Mouse (Mus musculus): ENCODE results near the gene Ms4a1. TPM values are rescaled to one million over a fixed set of nuclear protein-coding genes. Genes with fewer than 3 reads are reported as not detected.

Gene Ms4a1
- polyA plus RNA-seq (2014; fragmentation: Illumina TruSeq; extraction: RNeasy Lipid Tissue Mini Kit (QIAGEN cat#74804); ENCODE audit: low read depth, low replicate concordance) = 0.27 TPM

DNA sequence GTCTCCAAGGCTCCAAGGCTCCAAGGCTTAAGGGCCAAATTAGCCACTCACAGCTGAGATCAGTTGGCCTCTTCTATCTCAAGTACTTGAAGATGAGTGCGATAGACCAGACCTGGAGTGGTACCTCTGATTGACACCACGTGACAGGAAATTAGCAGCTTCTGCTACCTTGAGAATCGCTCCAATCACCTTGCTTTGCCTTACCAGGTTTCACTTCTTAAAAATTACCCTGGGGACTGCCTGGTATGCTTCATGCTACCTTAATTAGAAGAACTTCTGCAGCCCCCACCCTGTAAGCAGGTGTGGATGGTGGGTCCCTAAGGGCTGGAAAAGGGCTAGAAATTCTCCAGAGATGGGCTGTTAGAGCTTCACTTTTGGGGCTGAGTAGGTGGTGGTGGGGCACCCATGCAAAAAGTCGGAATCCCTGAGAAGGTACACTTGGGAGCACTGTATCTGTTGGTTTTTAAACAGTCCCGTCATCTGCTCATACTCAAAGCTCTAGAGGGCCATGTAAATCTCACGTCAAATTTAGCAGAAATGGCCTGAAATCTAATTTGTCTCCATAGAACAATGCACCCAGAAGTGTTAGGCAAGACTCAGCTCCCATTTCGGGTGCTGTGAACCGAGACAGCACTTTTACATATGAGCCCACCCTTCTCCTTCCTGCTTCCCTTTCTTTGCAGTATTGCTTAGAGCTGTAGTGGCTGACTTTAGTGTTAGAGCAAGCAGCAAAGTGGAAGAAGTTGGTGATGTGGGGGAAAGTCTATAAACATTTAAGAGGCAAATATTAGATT lies at the start of gene Ms4a1:
Ms4a1 (minus strand) TSS at position 190 of the 794 bp plus-strand sequence.

DNA sequence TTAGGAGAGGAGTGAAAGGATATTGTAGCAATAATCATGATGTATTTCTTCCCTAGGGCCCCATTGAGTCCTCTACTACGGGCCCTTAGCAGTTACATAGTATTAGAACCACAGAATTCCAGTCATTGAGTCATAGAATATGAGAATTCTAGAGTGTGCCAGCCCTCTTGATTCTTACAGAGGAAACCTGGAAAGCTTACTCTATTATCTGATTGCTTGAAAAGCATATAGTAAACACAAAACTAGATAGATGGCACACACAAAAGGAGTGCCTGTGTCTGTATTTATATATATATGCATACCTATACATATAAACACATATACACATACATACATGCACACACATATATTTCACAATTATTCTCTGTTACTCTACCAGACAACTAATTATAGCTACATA lies 48.3 kb upstream of the Ms4a1 start, which contains the start of gene Ms4a14:
Ms4a14 (minus strand) TSS at position 101 of the 400 bp plus-strand sequence.

DNA sequence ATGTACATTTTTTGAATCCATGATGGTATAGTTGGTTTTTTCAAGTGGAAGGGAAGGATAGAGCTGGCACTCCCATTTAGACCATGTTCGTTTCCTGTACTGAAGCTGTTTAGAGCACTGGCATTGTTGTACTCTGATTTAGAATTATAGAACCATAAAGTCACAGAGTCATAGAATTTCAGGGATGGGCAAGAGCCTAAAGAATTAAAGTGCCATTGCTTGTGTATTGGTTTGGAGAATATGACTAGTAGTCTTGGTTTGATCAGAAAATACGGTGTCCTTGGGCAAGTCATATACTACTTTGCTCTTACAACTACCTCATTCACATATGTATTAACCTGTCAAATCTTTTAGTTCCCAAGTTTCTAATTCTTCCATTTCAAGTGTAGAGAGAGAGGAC lies 17.7 kb upstream of the Ms4a1 start, which contains the start of gene Ms4a5:
Ms4a5 (minus strand) TSS at position 101 of the 400 bp plus-strand sequence.

DNA sequence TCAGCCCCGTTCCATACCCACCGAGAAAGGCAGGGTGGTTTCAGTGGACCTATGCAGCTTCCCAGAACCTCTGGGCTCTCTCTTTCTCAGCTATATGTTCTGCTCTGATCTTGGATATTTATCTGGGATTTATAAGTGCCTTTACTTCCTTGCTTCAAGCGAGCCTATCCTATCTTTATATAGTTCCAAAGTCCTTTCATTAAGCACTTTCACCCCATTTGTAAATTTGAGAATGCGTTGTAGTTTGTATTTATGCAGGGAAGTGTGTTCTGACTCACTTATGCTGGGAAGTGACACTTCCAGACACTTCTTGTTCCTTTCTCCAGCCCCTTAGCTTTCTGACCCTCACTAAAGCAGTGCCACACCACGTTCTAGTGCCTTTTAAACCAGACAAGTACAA lies 33.7 kb downstream of the Ms4a1 start, which contains the start of gene Ms4a12:
Ms4a12 (minus strand) TSS at position 101 of the 400 bp plus-strand sequence.

Other genes with a start within 250 kb of the Ms4a1 start
- not detected for gene Ms4a18, start 248.2 kb downstream of the Ms4a1 start, polyA plus RNA-seq (2014; fragmentation: Illumina TruSeq; extraction: RNeasy Lipid Tissue Mini Kit (QIAGEN cat#74804); ENCODE audit: low read depth, low replicate concordance)
- gene Ms4a8a, start 185.1 kb downstream of the Ms4a1 start, polyA plus RNA-seq (2014; fragmentation: Illumina TruSeq; extraction: RNeasy Lipid Tissue Mini Kit (QIAGEN cat#74804); ENCODE audit: low read depth, low replicate concordance) = 5.2 TPM
- 4.1 TPM for gene 1700017D01Rik, start 135.4 kb downstream of the Ms4a1 start, polyA plus RNA-seq (2014; fragmentation: Illumina TruSeq; extraction: RNeasy Lipid Tissue Mini Kit (QIAGEN cat#74804); ENCODE audit: low read depth, low replicate concordance)
- gene 1700025F22Rik, start 100.9 kb downstream of the Ms4a1 start, polyA plus RNA-seq (2014; fragmentation: Illumina TruSeq; extraction: RNeasy Lipid Tissue Mini Kit (QIAGEN cat#74804); ENCODE audit: low read depth, low replicate concordance) = 3.5 TPM
- 2.7 TPM for gene Ms4a13, start 69.5 kb downstream of the Ms4a1 start, polyA plus RNA-seq (2014; fragmentation: Illumina TruSeq; extraction: RNeasy Lipid Tissue Mini Kit (QIAGEN cat#74804); ENCODE audit: low read depth, low replicate concordance)
- not detected for gene Ms4a12, start 33.8 kb downstream of the Ms4a1 start, polyA plus RNA-seq (2014; fragmentation: Illumina TruSeq; extraction: RNeasy Lipid Tissue Mini Kit (QIAGEN cat#74804); ENCODE audit: low read depth, low replicate concordance)
- gene Ms4a5, start 17.6 kb upstream of the Ms4a1 start, polyA plus RNA-seq (2014; fragmentation: Illumina TruSeq; extraction: RNeasy Lipid Tissue Mini Kit (QIAGEN cat#74804); ENCODE audit: low read depth, low replicate concordance) = 6.4 TPM
- gene Ms4a14, start 48.2 kb upstream of the Ms4a1 start, polyA plus RNA-seq (2014; fragmentation: Illumina TruSeq; extraction: RNeasy Lipid Tissue Mini Kit (QIAGEN cat#74804); ENCODE audit: low read depth, low replicate concordance) = 7.3 TPM
- gene Ms4a7, start 69.9 kb upstream of the Ms4a1 start, polyA plus RNA-seq (2014; fragmentation: Illumina TruSeq; extraction: RNeasy Lipid Tissue Mini Kit (QIAGEN cat#74804); ENCODE audit: low read depth, low replicate concordance) = 9.0 TPM
- 6.6 TPM for gene Ms4a4a, start 109.3 kb upstream of the Ms4a1 start, polyA plus RNA-seq (2014; fragmentation: Illumina TruSeq; extraction: RNeasy Lipid Tissue Mini Kit (QIAGEN cat#74804); ENCODE audit: low read depth, low replicate concordance)
- 1.2 TPM for gene Ms4a4c, start 138.5 kb upstream of the Ms4a1 start, polyA plus RNA-seq (2014; fragmentation: Illumina TruSeq; extraction: RNeasy Lipid Tissue Mini Kit (QIAGEN cat#74804); ENCODE audit: low read depth, low replicate concordance)
- 4.1 TPM for gene Ms4a4b, start 177.3 kb upstream of the Ms4a1 start, polyA plus RNA-seq (2014; fragmentation: Illumina TruSeq; extraction: RNeasy Lipid Tissue Mini Kit (QIAGEN cat#74804); ENCODE audit: low read depth, low replicate concordance)
- 12.9 TPM for gene Ms4a6c, start 203.1 kb upstream of the Ms4a1 start, polyA plus RNA-seq (2014; fragmentation: Illumina TruSeq; extraction: RNeasy Lipid Tissue Mini Kit (QIAGEN cat#74804); ENCODE audit: low read depth, low replicate concordance)
- 0.84 TPM for gene Gm8369, start 219.7 kb upstream of the Ms4a1 start, polyA plus RNA-seq (2014; fragmentation: Illumina TruSeq; extraction: RNeasy Lipid Tissue Mini Kit (QIAGEN cat#74804); ENCODE audit: low read depth, low replicate concordance)